8 mouse cellular contexts compared by ENCODE assay signal in the genomic region with DNA sequence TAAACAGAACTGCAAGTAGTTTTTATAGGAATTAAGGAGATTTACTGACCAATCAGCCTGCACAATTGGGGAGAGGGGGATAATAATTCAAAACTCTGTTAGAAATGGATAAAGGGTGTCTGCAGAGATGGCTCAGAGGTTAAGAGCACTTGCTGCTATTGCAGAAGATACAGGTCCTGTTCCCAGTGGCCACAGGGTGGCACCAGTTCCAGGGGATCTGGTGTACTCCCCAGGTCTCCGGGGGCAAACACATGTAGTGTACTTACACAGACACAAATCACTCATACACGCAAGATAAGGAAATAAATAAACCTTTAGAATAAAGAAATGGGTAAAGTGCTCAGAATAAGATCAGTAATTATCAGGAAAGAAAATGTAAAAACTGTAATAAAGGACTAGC. TPM values are rescaled to one million over a fixed set of nuclear protein-coding genes. Genes with fewer than 3 reads are reported as not detected.
DNase-seq lines count a peak whose midpoint lies in the region; ATAC-seq and TF ChIP-seq lines count a peak whose summit lies in the region.

No protein-coding gene starts in this region.

- peak; percentile 21 to 48 for DNase-seq in heart, adult 2 months
- DNase-seq in heart, embryonic 10.5 days (ENCODE audit: low spot score): no peak
- DNase-seq in testis, postnatal 14 days (ENCODE audit: low spot score): no peak
- peak; percentile 35 for DNase-seq in lung, postnatal 14 days
- DNase-seq in frontal cortex, postnatal 10 days (ENCODE audit: low spot score in 2 of 2): no peak

- TF ChIP-seq POLR2A in heart, adult 2 months (IDR thresholded peaks at IDR 0.05; ENCODE audit: insufficient read depth, low read depth, low read length): no peak
- TF ChIP-seq POLR2A in testis, adult 2 months (IDR thresholded peaks at IDR 0.05; ENCODE audit: control insufficient read depth, low read depth, low read length): no peak
- TF ChIP-seq POLR2A in bone marrow, adult 2 months (IDR thresholded peaks at IDR 0.05; ENCODE audit: borderline replicate concordance, control insufficient read depth, low read depth, low read length): no peak

- TF ChIP-seq CTCF in heart, adult 2 months (IDR thresholded peaks at IDR 0.05): peak; percentile 78
- TF ChIP-seq CTCF in testis, adult 2 months (IDR thresholded peaks at IDR 0.05; ENCODE audit: control insufficient read depth, insufficient read depth, insufficient replicate concordance, low read depth, low read length): peak; percentile 23; the same call in 1 of the 2 replicates
- TF ChIP-seq CTCF in bone marrow, adult 2 months (IDR thresholded peaks at IDR 0.05; ENCODE audit: control insufficient read depth, insufficient read depth, low read length): peak; percentile 44; the same call in 1 of the 2 replicates

- no peak overlapping the region for H3K27ac ChIP-seq in heart, adult 2 months
- no peak overlapping the region for H3K27ac ChIP-seq in heart, embryonic 10.5 days
- no peak overlapping the region for H3K27ac ChIP-seq in testis, adult 2 months (ENCODE audit: control insufficient read depth, insufficient read depth, low read depth, low read length)
- H3K27ac ChIP-seq in bone marrow, adult 2 months (ENCODE audit: control insufficient read depth, insufficient read depth, low read depth, low read length, poor library complexity): no peak overlapping the region
- H3K27ac ChIP-seq in forebrain, embryonic 12.5 days: no peak overlapping the region

- H3K79me2 ChIP-seq in heart, adult 2 months (replicated peaks; ENCODE audit: control insufficient read depth, insufficient read depth, low read length): no peaks in the 10 kb centered on the region

- no peak for TF ChIP-seq EP300 in heart, adult 2 months (IDR thresholded peaks at IDR 0.05; ENCODE audit: insufficient read depth, low read depth, low read length)

- H3K4me1 ChIP-seq in heart, adult 2 months (ENCODE audit: control insufficient read depth, insufficient read depth, low read length): no peaks in the 10 kb centered on the region
- no peaks in the 10 kb centered on the region for H3K4me1 ChIP-seq in heart, embryonic 10.5 days
- H3K4me1 ChIP-seq in testis, adult 2 months (ENCODE audit: control insufficient read depth, insufficient read depth, low read length): no peaks in the 10 kb centered on the region
- no peaks in the 10 kb centered on the region for H3K4me1 ChIP-seq in bone marrow, adult 2 months (ENCODE audit: control insufficient read depth, insufficient read depth, low read length)
- no peaks in the 10 kb centered on the region for H3K4me1 ChIP-seq in forebrain, embryonic 12.5 days

- H3K9ac ChIP-seq in heart, adult 2 months (ENCODE audit: low read depth, low read length): no peak overlapping the region
- no peak overlapping the region for H3K9ac ChIP-seq in forebrain, embryonic 12.5 days

- H3K27me3 ChIP-seq in heart, adult 2 months (ENCODE audit: control insufficient read depth, insufficient read depth, low read length): no peaks in the 10 kb centered on the region
- H3K27me3 ChIP-seq in heart, embryonic 10.5 days (ENCODE audit: insufficient read depth, poor library complexity, severe bottlenecking): no peaks in the 10 kb centered on the region
- no peaks in the 10 kb centered on the region for H3K27me3 ChIP-seq in testis, adult 2 months (ENCODE audit: control insufficient read depth, insufficient read depth, low read length)
- H3K27me3 ChIP-seq in forebrain, embryonic 12.5 days: no peaks in the 10 kb centered on the region

- intact Hi-C loops in heart, adult 2 months (cut with DNase I): loop anchor here (2.0 to 5.0 kb wide), 2 partner anchors 405 to 543 kb away; no protein-coding TSS in a partner anchor

- no peak overlapping the region for H3K4me3 ChIP-seq in heart, adult 2 months
- H3K4me3 ChIP-seq in heart, embryonic 10.5 days: no peak overlapping the region
- H3K4me3 ChIP-seq in testis, adult 2 months (ENCODE audit: control insufficient read depth, low read depth, low read length): no peak overlapping the region
- no peak overlapping the region for H3K4me3 ChIP-seq in bone marrow, adult 2 months (replicated peaks; ENCODE audit: control insufficient read depth, low read depth, low read length)
- no peak overlapping the region for H3K4me3 ChIP-seq in forebrain, embryonic 12.5 days (replicated peaks)

- 23% methylated on average over 2 of the region's 2 CpGs for WGBS in heart, adult 2 months
- 81% methylated on average over 2 of the region's 2 CpGs for WGBS in heart, embryonic 10.5 days
- WGBS in bone marrow, adult 2 months: 67% methylated on average over 2 of the region's 2 CpGs
- 90% methylated on average over 2 of the region's 2 CpGs for WGBS in forebrain, embryonic 12.5 days

- no peaks in the 10 kb centered on the region for H3K9me3 ChIP-seq in heart, embryonic 10.5 days
- H3K9me3 ChIP-seq in forebrain, embryonic 12.5 days: no peaks in the 10 kb centered on the region

- H3K36me3 ChIP-seq in heart, adult 2 months (ENCODE audit: control insufficient read depth, insufficient read depth, low read length): peaks cover 5% of the 10 kb centered on the region
- peaks cover 97% of the 10 kb centered on the region for H3K36me3 ChIP-seq in heart, embryonic 10.5 days
- no peaks in the 10 kb centered on the region for H3K36me3 ChIP-seq in testis, adult 2 months (ENCODE audit: control insufficient read depth, insufficient read depth, low read length)
- H3K36me3 ChIP-seq in forebrain, embryonic 12.5 days (replicated peaks): peaks cover 78% of the 10 kb centered on the region

- H3K4me2 ChIP-seq in forebrain, embryonic 12.5 days: no peak overlapping the region

- ATAC-seq in forebrain, embryonic 12.5 days (ENCODE audit: low FRiP score): no peak

RNA-seq across cellular contexts. Expression of gene Mrpl42, which starts 12.1 kb away (rescaled TPM):
- 100 to 1,000 TPM; 426 to 448 TPM for total RNA-seq in heart, adult 2 months (2021)
- 684 and 1,165 TPM in 2 replicates for polyA plus RNA-seq in heart, adult 2 months (2012; rRNA removed)
- 445 and 534 TPM in 2 replicates for polyA plus RNA-seq in heart, embryonic 10.5 days (2016; fragmentation: Nextera tagmentation; extraction: Ambion mirVana)
- 56.5 and 64.5 TPM in 2 replicates for polyA plus RNA-seq in testis, adult 2 months (2012; rRNA removed)
- 69.8 and 80.9 TPM in 2 replicates for polyA plus RNA-seq in bone marrow, adult 2 months (2011; ENCODE audit: insufficient read depth, insufficient read length, low replicate concordance, missing spikeins)
- 297 and 314 TPM in 2 replicates for polyA plus RNA-seq in forebrain, embryonic 12.5 days (2016; fragmentation: Nextera tagmentation; extraction: Ambion mirVana)

RNA-seq across cellular contexts. Expression of gene Ube2n, which starts 25.3 kb away (rescaled TPM):
- total RNA-seq in heart, adult 2 months (2021): 10 to 100 TPM; 89.5 to 89.7 TPM
- 48.8 and 98.2 TPM in 2 replicates for polyA plus RNA-seq in heart, adult 2 months (2012; rRNA removed)
- polyA plus RNA-seq in heart, embryonic 10.5 days (2016; fragmentation: Nextera tagmentation; extraction: Ambion mirVana): 328 and 389 TPM in 2 replicates
- 233 and 294 TPM in 2 replicates for polyA plus RNA-seq in testis, adult 2 months (2012; rRNA removed)
- polyA plus RNA-seq in bone marrow, adult 2 months (2011; ENCODE audit: insufficient read depth, insufficient read length, low replicate concordance, missing spikeins): 77.1 and 80.7 TPM in 2 replicates
- polyA plus RNA-seq in forebrain, embryonic 12.5 days (2016; fragmentation: Nextera tagmentation; extraction: Ambion mirVana): 439 and 463 TPM in 2 replicates

Comparison
In these comparisons a context has a peak if more than half of its experiments do, and no peak if none do; other contexts are left out.
1. DNase-seq: peak in heart, adult 2 months (2 of 2) and lung, postnatal 14 days (single experiment); none in heart, embryonic 10.5 days (single experiment), testis, postnatal 14 days (single experiment) and frontal cortex, postnatal 10 days (0 of 2).
2. CTCF ChIP-seq: peak in every context shown above with its lines; median percentile 78 in heart, adult 2 months; 44 in bone marrow, adult 2 months; 23 in testis, adult 2 months.